Mouse (Mus musculus): Measurements from ENCODE around the gene Olfr68.
"Not testable (repeated sequence)": the region's sequence is repeated elsewhere in the genome, so short reads cannot be mapped to it uniquely, and the experiment has no call there.

Gene Olfr68

DNA sequence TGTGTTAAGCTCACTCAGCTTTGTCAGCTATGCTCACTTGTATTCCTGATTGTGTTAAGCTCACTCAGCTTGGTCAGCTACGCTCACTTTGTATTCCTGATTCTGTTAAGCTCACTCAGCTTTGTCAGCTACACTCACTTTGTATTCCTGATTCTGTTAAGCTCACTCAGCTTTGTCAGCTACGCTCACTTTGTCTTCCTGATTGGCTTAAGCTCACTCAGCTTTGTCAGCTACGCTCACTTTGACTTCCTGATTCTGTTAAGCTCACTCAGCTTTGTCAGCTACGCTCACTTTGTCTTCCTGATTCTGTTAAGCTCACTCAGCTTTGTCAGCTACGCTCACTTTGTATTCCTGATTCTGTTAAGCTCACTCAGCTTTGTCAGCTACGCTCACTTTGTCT lies 17.3 kb downstream of the Olfr68 start:
- DNase-seq (ENCODE audit: low spot score) = not testable (repeated sequence)

DNA sequence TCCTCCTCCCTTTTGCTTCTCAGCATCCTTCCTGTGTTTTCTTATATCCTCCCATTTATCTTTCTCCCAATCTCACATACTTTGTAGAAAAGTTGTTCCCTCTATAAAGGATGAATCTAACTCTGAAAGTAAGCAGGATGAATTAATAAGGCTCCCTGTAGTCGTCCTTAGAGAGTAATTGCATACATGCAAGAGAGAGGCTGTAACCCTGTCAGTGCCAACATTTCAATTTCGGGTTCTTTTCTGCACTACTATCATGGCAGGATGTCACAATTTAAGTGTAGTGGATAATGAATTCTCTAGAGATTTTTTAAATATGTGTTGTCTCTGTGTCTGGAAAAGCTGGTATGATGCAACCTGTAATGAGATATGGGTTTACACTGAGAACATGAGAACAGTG lies 22.3 kb downstream of the Olfr68 start, which contains the start of gene Olfr630:
Olfr630 (minus strand) TSS at position 101 of the 400 bp plus-strand sequence.
- DNase-seq (ENCODE audit: low spot score) = no peak

DNA sequence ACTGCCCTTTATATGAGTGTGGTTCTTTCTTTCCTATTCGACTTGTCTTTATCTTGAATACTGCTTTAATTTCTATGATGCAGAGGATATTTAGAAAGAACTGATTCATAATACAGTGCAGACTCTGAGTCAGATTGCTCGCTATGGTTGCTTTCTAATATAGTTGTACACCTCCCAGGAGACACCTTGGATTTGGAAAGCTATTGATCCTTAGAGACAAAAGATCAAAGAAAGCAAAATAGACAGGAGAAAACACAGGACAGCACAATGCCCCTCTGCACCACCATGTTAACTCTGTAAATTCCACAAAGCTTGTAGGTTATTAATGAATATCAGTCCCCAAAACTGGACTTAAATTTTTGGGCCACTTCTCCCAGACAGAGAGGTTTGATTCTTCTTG lies 34.7 kb downstream of the Olfr68 start, which contains the start of gene Olfr629:
Olfr629 (minus strand) TSS at position 101 of the 400 bp plus-strand sequence.
- DNase-seq (ENCODE audit: low spot score) = no peak

DNA sequence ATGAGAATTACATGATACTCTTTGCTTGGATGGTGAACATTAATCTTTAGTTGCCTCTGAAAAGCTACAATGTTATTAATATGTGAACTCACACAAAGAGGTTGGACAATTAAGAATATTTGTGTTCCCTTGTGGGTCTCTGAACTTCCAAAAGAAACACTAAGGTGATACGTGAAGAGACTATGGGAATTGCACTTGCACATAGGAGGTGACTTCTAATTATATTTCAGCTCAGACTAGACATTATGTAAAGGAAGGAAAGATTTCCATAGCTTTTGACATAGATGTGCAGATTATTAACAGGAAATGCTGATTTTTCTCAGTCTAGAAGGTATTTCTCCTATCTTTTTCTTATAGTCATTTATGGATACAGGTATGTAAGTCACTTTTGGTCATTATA lies 49.4 kb downstream of the Olfr68 start, which contains the start of gene Olfr628:
Olfr628 (plus strand) TSS at position 301 of the 400 bp plus-strand sequence.
- DNase-seq (ENCODE audit: low spot score) = no peak
